20 mouse cellular contexts compared by ENCODE assay signal in genomic region chr10:84910194-84910593, GRCm38 (mm10). TPM values are rescaled to one million over a fixed set of nuclear protein-coding genes. Genes with fewer than 3 reads are reported as not detected.
DNase-seq lines count a peak whose midpoint lies in the region; ATAC-seq and TF ChIP-seq lines count a peak whose summit lies in the region.
"Had no signal": no experiment of that assay in that cellular context is flagged by ENCODE, and none has a peak within 500 bp of the region (broad histone marks: within the 10 kb centered on the region; RNA-seq: fewer than 3 reads in every experiment).

No protein-coding gene starts in this region.

- 10% methylated on average over 7 of the region's 7 CpGs for WGBS in forebrain, embryonic 14.5 days
- 10% methylated on average over 7 of the region's 7 CpGs for WGBS in forebrain, embryonic 16.5 days
- WGBS in midbrain, embryonic 11.5 days: 12% methylated on average over 7 of the region's 7 CpGs
- WGBS in midbrain, postnatal 0 days: 15% methylated on average over 7 of the region's 7 CpGs
- WGBS in hindbrain, embryonic 12.5 days: 19% methylated on average over 7 of the region's 7 CpGs

- H3K4me1 ChIP-seq in forebrain, embryonic 14.5 days (ENCODE audit: control insufficient read depth, insufficient read depth, low read length): peaks cover 16% of the 10 kb centered on the region
- 0 out of 2 replicates have a peak, but pooled peaks cover 6% of the 10 kb centered on the region for H3K4me1 ChIP-seq in forebrain, embryonic 16.5 days (replicated peaks; ENCODE audit: control insufficient read depth, insufficient read depth, low read length)
- H3K4me1 ChIP-seq in midbrain, embryonic 11.5 days (ENCODE audit: control insufficient read depth, insufficient read depth, low read length): peaks cover 24% of the 10 kb centered on the region
- no peaks in the 10 kb centered on the region for H3K4me1 ChIP-seq in midbrain, postnatal 0 days (ENCODE audit: insufficient read depth, low read length)
- H3K4me1 ChIP-seq in hindbrain, embryonic 12.5 days: peaks cover 22% of the 10 kb centered on the region
- H3K4me1 ChIP-seq: liver, embryonic 15.5 days had no signal

- TF ChIP-seq CTCF in midbrain, postnatal 0 days (IDR thresholded peaks at IDR 0.05): no peak

- DNase-seq in forebrain, embryonic 14.5 days (ENCODE audit: low spot score): no peak
- DNase-seq in midbrain, embryonic 11.5 days (ENCODE audit: low spot score, missing footprints): peak; percentile 88
- no peak for DNase-seq in midbrain, postnatal 0 days (ENCODE audit: low spot score)
- DNase-seq in urinary bladder, postnatal 10 days (ENCODE audit: low spot score): no peak
- DNase-seq in lung, postnatal 4 days: no peak
- DNase-seq: adrenal gland, postnatal 10 days; gastrocnemius, postnatal 10 days; heart, adult 18-20 months; kidney, adult 11 months; layer of hippocampus, postnatal 36 days; thymus, postnatal 25 days had no signal

- H3K9me3 ChIP-seq in forebrain, embryonic 14.5 days (replicated peaks; ENCODE audit: control insufficient read depth, low read length): no peaks in the 10 kb centered on the region
- H3K9me3 ChIP-seq in forebrain, embryonic 16.5 days (ENCODE audit: control insufficient read depth, low read length): no peaks in the 10 kb centered on the region
- H3K9me3 ChIP-seq in midbrain, embryonic 11.5 days (ENCODE audit: control insufficient read depth, low read length): no peaks in the 10 kb centered on the region
- H3K9me3 ChIP-seq in midbrain, postnatal 0 days (ENCODE audit: low read length): no peaks in the 10 kb centered on the region
- no peaks in the 10 kb centered on the region for H3K9me3 ChIP-seq in hindbrain, embryonic 12.5 days (replicated peaks)
- H3K9me3 ChIP-seq: embryonic facial prominence, embryonic 13.5 days; heart, embryonic 15.5 days; limb, embryonic 15.5 days; liver, embryonic 15.5 days had no signal

- ATAC-seq in forebrain, embryonic 14.5 days: no peak
- ATAC-seq in forebrain, embryonic 16.5 days: no peak
- ATAC-seq in midbrain, embryonic 11.5 days (ENCODE audit: low FRiP score): peak; percentile 15; the same call in 1 of the 2 replicates
- ATAC-seq in midbrain, postnatal 0 days (ENCODE audit: low FRiP score): no peak
- no peak for ATAC-seq in hindbrain, embryonic 12.5 days (ENCODE audit: low FRiP score)
- ATAC-seq: activated CD4-positive, CD25-positive, alpha-beta regulatory T cell, adult 4 months had no signal

- no peak overlapping the region for H3K9ac ChIP-seq in forebrain, embryonic 14.5 days (ENCODE audit: low read length)
- H3K9ac ChIP-seq in forebrain, embryonic 16.5 days (replicated peaks; ENCODE audit: low read depth, low read length): no peak overlapping the region
- H3K9ac ChIP-seq in midbrain, embryonic 11.5 days (ENCODE audit: low read length): no peak overlapping the region
- H3K9ac ChIP-seq in midbrain, postnatal 0 days (replicated peaks; ENCODE audit: low read length, poor library complexity, severe bottlenecking): no peak overlapping the region
- no peak overlapping the region for H3K9ac ChIP-seq in hindbrain, embryonic 12.5 days
- H3K9ac ChIP-seq: embryonic facial prominence, embryonic 13.5 days; heart, embryonic 15.5 days; limb, embryonic 15.5 days; liver, embryonic 15.5 days had no signal

- no peak overlapping the region for H3K27ac ChIP-seq in forebrain, embryonic 14.5 days (ENCODE audit: low read depth, low read length)
- no peak overlapping the region for H3K27ac ChIP-seq in forebrain, embryonic 16.5 days (ENCODE audit: low read length)
- peak overlapping the region; percentile 35; the same call in 1 of the 2 replicates for H3K27ac ChIP-seq in midbrain, embryonic 11.5 days (ENCODE audit: low read depth, low read length)
- no peak overlapping the region for H3K27ac ChIP-seq in midbrain, postnatal 0 days (ENCODE audit: low read depth, low read length)
- H3K27ac ChIP-seq in hindbrain, embryonic 12.5 days: no peak overlapping the region
- H3K27ac ChIP-seq: embryonic facial prominence, embryonic 13.5 days; heart, embryonic 15.5 days; kidney, postnatal 0 days; limb, embryonic 15.5 days; liver, embryonic 15.5 days had no signal

- 0 out of 2 replicates have a peak overlapping the region, but pooled peaks have one; percentile 5 for H3K4me2 ChIP-seq in forebrain, embryonic 14.5 days (ENCODE audit: low read length)
- H3K4me2 ChIP-seq in forebrain, embryonic 16.5 days (ENCODE audit: low read length): no peak overlapping the region
- H3K4me2 ChIP-seq in midbrain, embryonic 11.5 days: no peak overlapping the region
- H3K4me2 ChIP-seq in midbrain, postnatal 0 days (ENCODE audit: low read depth, low read length, poor library complexity, severe bottlenecking): no peak overlapping the region
- 0 out of 2 replicates have a peak overlapping the region, but pooled peaks have one; percentile 19 for H3K4me2 ChIP-seq in hindbrain, embryonic 12.5 days (replicated peaks)
- H3K4me2 ChIP-seq: limb, embryonic 15.5 days; liver, embryonic 15.5 days had no signal

- peaks cover 5% of the 10 kb centered on the region; the same call in 1 of the 2 replicates for H3K36me3 ChIP-seq in forebrain, embryonic 14.5 days (ENCODE audit: control insufficient read depth, insufficient read depth, low read length)
- H3K36me3 ChIP-seq in forebrain, embryonic 16.5 days (ENCODE audit: control insufficient read depth, insufficient read depth): no peaks in the 10 kb centered on the region
- no peaks in the 10 kb centered on the region; the same call in 1 of the 2 replicates for H3K36me3 ChIP-seq in midbrain, embryonic 11.5 days (ENCODE audit: control insufficient read depth, insufficient read depth, low read length)
- no peaks in the 10 kb centered on the region for H3K36me3 ChIP-seq in midbrain, postnatal 0 days (ENCODE audit: insufficient read depth, low read length)
- H3K36me3 ChIP-seq in hindbrain, embryonic 12.5 days: no peaks in the 10 kb centered on the region
- H3K36me3 ChIP-seq: embryonic facial prominence, embryonic 13.5 days; heart, embryonic 15.5 days; limb, embryonic 15.5 days; liver, embryonic 15.5 days had no signal

- no peaks in the 10 kb centered on the region for H3K27me3 ChIP-seq in forebrain, embryonic 14.5 days (replicated peaks; ENCODE audit: control insufficient read depth, insufficient read depth, low read length)
- no peaks in the 10 kb centered on the region for H3K27me3 ChIP-seq in forebrain, embryonic 16.5 days (replicated peaks; ENCODE audit: control insufficient read depth, insufficient read depth, low read length)
- peaks cover 2% of the 10 kb centered on the region; the same call in 1 of the 2 replicates for H3K27me3 ChIP-seq in midbrain, embryonic 11.5 days (ENCODE audit: control insufficient read depth, insufficient read depth, low read length)
- H3K27me3 ChIP-seq in midbrain, postnatal 0 days (ENCODE audit: insufficient read depth, low read length): no peaks in the 10 kb centered on the region
- H3K27me3 ChIP-seq in hindbrain, embryonic 12.5 days: no peaks in the 10 kb centered on the region
- H3K27me3 ChIP-seq: CH12.LX; embryonic facial prominence, embryonic 13.5 days; heart, embryonic 15.5 days; limb, embryonic 15.5 days; liver, embryonic 15.5 days had no signal

- no peak overlapping the region for H3K4me3 ChIP-seq in forebrain, embryonic 14.5 days (ENCODE audit: low read depth, low read length)
- H3K4me3 ChIP-seq in forebrain, embryonic 16.5 days (replicated peaks; ENCODE audit: low read length): no peak overlapping the region
- no peak overlapping the region for H3K4me3 ChIP-seq in midbrain, embryonic 11.5 days (ENCODE audit: low read depth, low read length)
- H3K4me3 ChIP-seq in midbrain, postnatal 0 days (ENCODE audit: low read depth, low read length): no peak overlapping the region
- H3K4me3 ChIP-seq in hindbrain, embryonic 12.5 days: no peak overlapping the region
- H3K4me3 ChIP-seq: embryonic facial prominence, embryonic 13.5 days; heart, embryonic 15.5 days; limb, embryonic 15.5 days; liver, embryonic 15.5 days had no signal

RNA-seq across cellular contexts. Expression of gene Ric8b, which starts 7.2 kb away (rescaled TPM):
- 31.2 and 36.8 TPM in 2 replicates for polyA plus RNA-seq in forebrain, embryonic 14.5 days (2014; fragmentation: Nextera tagmentation; extraction: Ambion mirVana)
- polyA plus RNA-seq in forebrain, embryonic 16.5 days (2015; fragmentation: Nextera tagmentation; extraction: Ambion mirVana): 46.7 and 48.4 TPM in 2 replicates
- 25.0 and 27.3 TPM in 2 replicates for polyA plus RNA-seq in midbrain, embryonic 11.5 days (2014; fragmentation: Nextera tagmentation; extraction: Ambion mirVana)
- 48.4 and 61.2 TPM in 2 replicates for total RNA-seq in midbrain, postnatal 0 days (2014; rRNA removed)
- polyA plus RNA-seq in midbrain, postnatal 0 days (2015; fragmentation: Nextera tagmentation; extraction: Ambion mirVana): 34.5 and 34.8 TPM in 2 replicates
- polyA plus RNA-seq in hindbrain, embryonic 12.5 days (2016; fragmentation: Nextera tagmentation; extraction: Ambion mirVana): 42.4 and 44.9 TPM in 2 replicates

Comparison
In these comparisons a context has a peak if more than half of its experiments do, and no peak if none do; other contexts are left out.
1. H3K4me2 ChIP-seq: peak in forebrain, embryonic 14.5 days (single experiment) and hindbrain, embryonic 12.5 days (single experiment); none in forebrain, embryonic 16.5 days (single experiment), midbrain, embryonic 11.5 days (single experiment) and midbrain, postnatal 0 days (single experiment).